Mouse (Mus musculus) myocyte (in vitro differentiated cells): ENCODE results near the gene Prrc2a. TPM values are rescaled to one million over a fixed set of nuclear protein-coding genes. Genes with fewer than 3 reads are reported as not detected.

Experiments
- H3K27me3 ChIP-seq: one replicate; pipeline ENCODE4 v1.6.1; 2011; ENCODE audit not compliant: control insufficient read depth, insufficient read depth, insufficient read length
- H3K36me3 ChIP-seq: one replicate; pipeline ENCODE4 v1.6.1; 2011; ENCODE audit not compliant: control insufficient read depth, insufficient read depth
- H3K4me2 ChIP-seq: one replicate; pipeline ENCODE4 v1.6.1; 2011; ENCODE audit warnings: low read depth, control low read depth
- H3K4me3 ChIP-seq: one replicate; pipeline ENCODE4 v1.5.1; 2011; ENCODE audit warnings: mild to moderate bottlenecking, control low read depth, moderate library complexity
- H3K79me2 ChIP-seq: one replicate; pipeline ENCODE4 v1.6.1; 2011; ENCODE audit not compliant: control insufficient read depth, insufficient read depth
- H3ac ChIP-seq: one replicate; pipeline ENCODE4 v1.6.1; 2011; ENCODE audit not compliant: control insufficient read depth, insufficient read length
- CEBPB ChIP-seq: IDR thresholded peaks from 2 replicates; pipeline ENCODE4 v1.6.1; 2011; ENCODE audit warnings: mild to moderate bottlenecking, moderate library complexity; ENCODE audit not compliant: poor library complexity, insufficient read depth, severe bottlenecking
- E2F4 ChIP-seq: IDR thresholded peaks from one replicate; pipeline ENCODE4 v1.6.1; 2011; ENCODE audit warnings: mild to moderate bottlenecking, control low read depth, moderate library complexity; ENCODE audit not compliant: insufficient read depth
- MAX ChIP-seq: IDR thresholded peaks from one replicate; pipeline ENCODE4 v1.6.1; 2011; ENCODE audit warnings: low read depth, mild to moderate bottlenecking, control low read depth
- MYOD1 ChIP-seq, 3 experiments: IDR thresholded peaks; one replicate each; pipeline ENCODE4 v1.6.1; 2011; ENCODE audit warnings: control low read depth in 2 of 3, low read depth in 2 of 3, mild to moderate bottlenecking in 2 of 3, moderate library complexity in 1 of 3; ENCODE audit not compliant: insufficient read length in 2 of 3, control insufficient read depth in 1 of 3
- MYOG ChIP-seq, 3 experiments: IDR thresholded peaks; one replicate each; pipeline ENCODE4 v1.6.1; 2011; ENCODE audit warnings: control low read depth in 2 of 3, low read depth in 2 of 3, mild to moderate bottlenecking in 2 of 3; ENCODE audit not compliant: insufficient read length in 2 of 3, control insufficient read depth in 1 of 3, insufficient read depth in 1 of 3
- POLR2A ChIP-seq: IDR thresholded peaks from one replicate; pipeline ENCODE4 v1.6.1; 2011; ENCODE audit warnings: low read depth, mild to moderate bottlenecking, control low read depth, moderate library complexity; ENCODE audit not compliant: insufficient read length
- POLR2AphosphoS2 ChIP-seq: IDR thresholded peaks from one replicate; pipeline ENCODE4 v1.6.1; 2011; ENCODE audit warnings: low read depth, control low read depth; ENCODE audit not compliant: insufficient read length
- REST ChIP-seq: IDR thresholded peaks from one replicate; pipeline ENCODE4 v1.6.1; 2011; ENCODE audit warnings: mild to moderate bottlenecking, control low read depth, moderate library complexity; ENCODE audit not compliant: insufficient read depth, insufficient read length
- SRF ChIP-seq: IDR thresholded peaks from one replicate; pipeline ENCODE4 v1.6.1; 2011; ENCODE audit warnings: low read depth; ENCODE audit not compliant: control insufficient read depth, insufficient read length
- TCF12 ChIP-seq: IDR thresholded peaks from one replicate; pipeline ENCODE4 v1.6.1; 2011; ENCODE audit warnings: mild to moderate bottlenecking, control low read depth; ENCODE audit not compliant: poor library complexity, insufficient read depth, severe bottlenecking
- TCF3 ChIP-seq: IDR thresholded peaks from one replicate; pipeline ENCODE4 v1.6.1; 2011; ENCODE audit warnings: low read depth, control low read depth; ENCODE audit not compliant: insufficient read length
- USF1 ChIP-seq: IDR thresholded peaks from one replicate; pipeline ENCODE4 v1.6.1; 2011; ENCODE audit warnings: low read depth, mild to moderate bottlenecking, control low read depth, moderate library complexity
- polyA plus RNA-seq: library from polyadenylated mRNA; unstranded; fragments of >200 nt; fragmentation: generic; extraction: Trizol; gene quantifications from one replicate; pipeline ENCODE4 v1.2.1, GENCODE M21; 2012; ENCODE audit warnings: missing spikeins

Prrc2a gene
- polyA plus RNA-seq, 1 experiment: 153 TPM

GRCm38 (mm10) chr17:35105740-35106389, 58.8 kb downstream of the Prrc2a start:
- H3K79me2 ChIP-seq: no peaks in the 10 kb centered on the region
- no peak overlapping the region for H3ac ChIP-seq
- TF ChIP-seq MYOG (IDR thresholded peaks at IDR 0.05; ENCODE audit: control insufficient read depth in 1 of 3, insufficient read depth in 1 of 3, insufficient read length in 2 of 3, low read depth in 2 of 3): no peak
- no peak for TF ChIP-seq POLR2AphosphoS2
- no peak for TF ChIP-seq TCF3
- H3K4me3 ChIP-seq: no peak overlapping the region
- no peak overlapping the region for H3K4me2 ChIP-seq
- H3K36me3 ChIP-seq: no peaks in the 10 kb centered on the region
- H3K27me3 ChIP-seq: no peaks in the 10 kb centered on the region

GRCm38 (mm10) chr17:35104754-35105153, 59.9 kb downstream of the Prrc2a start:
- Histone ChIP-seq H3K36me3 (peaks cover 4% of the 10 kb centered on the region), H3K4me2 (no peak overlapping the region), H3ac (no peak overlapping the region), H3K4me3 (no peak overlapping the region), H3K27me3 (no peaks in the 10 kb centered on the region), H3K79me2 (no peaks in the 10 kb centered on the region)
- TF ChIP-seq POLR2A (no peak), TCF3 (no peak), MYOD1 (IDR thresholded peaks at IDR 0.05; ENCODE audit: control insufficient read depth in 1 of 3, insufficient read length in 2 of 3, low read depth in 2 of 3) (no peak), E2F4 (no peak), TCF12 (no peak), POLR2AphosphoS2 (no peak), USF1 (no peak)

GRCm38 (mm10) chr17:35104079-35104478, 60.6 kb downstream of the Prrc2a start:
- H3K27me3 ChIP-seq: no peaks in the 10 kb centered on the region

GRCm38 (mm10) chr17:35103221-35103690, 61.4 kb downstream of the Prrc2a start:
- no peak overlapping the region for H3ac ChIP-seq
- H3K27me3 ChIP-seq: no peaks in the 10 kb centered on the region
- no peak overlapping the region for H3K4me3 ChIP-seq
- H3K36me3 ChIP-seq: peaks cover 4% of the 10 kb centered on the region
- H3K79me2 ChIP-seq: no peaks in the 10 kb centered on the region
- no peak overlapping the region for H3K4me2 ChIP-seq
- TF ChIP-seq USF1 (no peak), POLR2AphosphoS2 (no peak), E2F4 (no peak), CEBPB (no peak), POLR2A (no peak), MYOD1 (IDR thresholded peaks at IDR 0.05; ENCODE audit: control insufficient read depth in 1 of 3, insufficient read length in 2 of 3, low read depth in 2 of 3) (no peak), MAX (no peak), MYOG (IDR thresholded peaks at IDR 0.05; ENCODE audit: control insufficient read depth in 1 of 3, insufficient read depth in 1 of 3, insufficient read length in 2 of 3, low read depth in 2 of 3) (no peak), REST (no peak)

More at GRCm38 (mm10) chr17:35104079-35104478, 60.6 kb downstream of the Prrc2a start:
- Histone ChIP-seq H3ac (no peak overlapping the region), H3K4me3 (no peak overlapping the region), H3K36me3 (peaks cover 4% of the 10 kb centered on the region), H3K4me2 (no peak overlapping the region), H3K79me2 (no peaks in the 10 kb centered on the region)
- TF ChIP-seq REST: no peak
- TF ChIP-seq MAX: no peak
- TF ChIP-seq E2F4: no peak
- TF ChIP-seq SRF: no peak
- TF ChIP-seq POLR2AphosphoS2: no peak
- TF ChIP-seq TCF3: no peak
- no peak for TF ChIP-seq POLR2A
- TF ChIP-seq MYOG (IDR thresholded peaks at IDR 0.05; ENCODE audit: control insufficient read depth in 1 of 3, insufficient read depth in 1 of 3, insufficient read length in 2 of 3, low read depth in 2 of 3): no peak
- no peak for TF ChIP-seq USF1
- TF ChIP-seq TCF12: no peak
- TF ChIP-seq CEBPB: no peak

- TF ChIP-seq MYOD1 (IDR thresholded peaks at IDR 0.05; ENCODE audit: control insufficient read depth in 1 of 3, insufficient read length in 2 of 3, low read depth in 2 of 3) (peak in 1 of 3 experiments; percentile 28), E2F4 (no peak), POLR2A (no peak), USF1 (no peak), MAX (no peak), POLR2AphosphoS2 (no peak), SRF (no peak)
- peaks cover 4% of the 10 kb centered on the region for H3K36me3 ChIP-seq
- H3ac ChIP-seq: no peak overlapping the region
- H3K4me3 ChIP-seq: no peak overlapping the region
- no peak overlapping the region for H3K4me2 ChIP-seq
- H3K27me3 ChIP-seq: no peaks in the 10 kb centered on the region
- no peaks in the 10 kb centered on the region for H3K79me2 ChIP-seq
Observed at GRCm38 (mm10) chr17:35102299-35102698, 62.4 kb downstream of the Prrc2a start.
